Mouse (Mus musculus): ENCODE data around the gene Cpne1. TPM values are rescaled to one million over a fixed set of nuclear protein-coding genes. Genes with fewer than 3 reads are reported as not detected.

Gene Cpne1
- polyA plus RNA-seq (2014; fragmentation: Nextera tagmentation; extraction: Ambion mirVana), result 51.3 and 55.4 TPM in 2 replicates

GRCm38 (mm10) chr2:156111358-156112079 lies at the start of gene Cpne1, which contains the start of gene Rbm12:
Gene Cpne1, minus strand, starts transcription at chr2:156111965.
Gene Rbm12, minus strand, starts transcription at chr2:156111978.
- no peaks in the 10 kb centered on the region for H3K36me3 ChIP-seq (replicated peaks; ENCODE audit: control insufficient read depth, insufficient read depth, low read depth, low read length)
- H3K9ac ChIP-seq (replicated peaks; ENCODE audit: low read length), result peak within 1 kb of the TSS; percentile 98
- H3K4me2 ChIP-seq (ENCODE audit: low read depth, low read length), result peak within 1 kb of the TSS; percentile 47
- WGBS, result under 1% methylated on average over 73 of the region's 74 CpGs
- H3K4me3 ChIP-seq (ENCODE audit: low read depth, low read length), result peak within 1 kb of the TSS; percentile 89
- no peaks in the 10 kb centered on the region for H3K4me1 ChIP-seq (ENCODE audit: control insufficient read depth, insufficient read depth, low read length)
- H3K27ac ChIP-seq (replicated peaks; ENCODE audit: low read depth, low read length), result peak within 1 kb of the TSS; percentile 82
- peak; percentile 96 for DNase-seq (ENCODE audit: low spot score)
- no peaks in the 10 kb centered on the region for H3K9me3 ChIP-seq (replicated peaks; ENCODE audit: control insufficient read depth, low read length)
- no peaks in the 10 kb centered on the region for H3K27me3 ChIP-seq (ENCODE audit: control insufficient read depth, insufficient read depth, low read length)
- ATAC-seq (replicated peaks; ENCODE audit: insufficient number of reproducible peaks, low FRiP score, low TSS enrichment, low read depth), result peak; percentile 89

- peaks cover 3% of the 10 kb centered on the region for H3K36me3 ChIP-seq (replicated peaks; ENCODE audit: control insufficient read depth, insufficient read depth, low read depth, low read length)
Observed at GRCm38 (mm10) chr2:156151538-156151937, 39.8 kb upstream of the Cpne1 start.

GRCm38 (mm10) chr2:156147316-156147915 lies 35.7 kb upstream of the Cpne1 start:
- no peaks in the 10 kb centered on the region for H3K27me3 ChIP-seq (ENCODE audit: control insufficient read depth, insufficient read depth, low read length)
- H3K27ac ChIP-seq (replicated peaks; ENCODE audit: low read depth, low read length), result no peak overlapping the region
- no peak overlapping the region for H3K4me2 ChIP-seq (ENCODE audit: low read depth, low read length)
- H3K9ac ChIP-seq (replicated peaks; ENCODE audit: low read length), result no peak overlapping the region
- H3K9me3 ChIP-seq (replicated peaks; ENCODE audit: control insufficient read depth, low read length), result no peaks in the 10 kb centered on the region
- H3K4me1 ChIP-seq (ENCODE audit: control insufficient read depth, insufficient read depth, low read length), result no peaks in the 10 kb centered on the region
- no peaks in the 10 kb centered on the region for H3K36me3 ChIP-seq (replicated peaks; ENCODE audit: control insufficient read depth, insufficient read depth, low read depth, low read length)
- no peak for ATAC-seq (replicated peaks; ENCODE audit: insufficient number of reproducible peaks, low FRiP score, low TSS enrichment, low read depth)
- 93% methylated on average over 3 of the region's 3 CpGs for WGBS
- no peak overlapping the region for H3K4me3 ChIP-seq (ENCODE audit: low read depth, low read length)
- no peak for DNase-seq (ENCODE audit: low spot score)

More at GRCm38 (mm10) chr2:156151538-156151937, 39.8 kb upstream of the Cpne1 start:
- DNase-seq (ENCODE audit: low spot score), result no peak
- H3K4me3 ChIP-seq (ENCODE audit: low read depth, low read length), result no peak overlapping the region
- no peak overlapping the region for H3K4me2 ChIP-seq (ENCODE audit: low read depth, low read length)
- no peaks in the 10 kb centered on the region for H3K4me1 ChIP-seq (ENCODE audit: control insufficient read depth, insufficient read depth, low read length)
- no peaks in the 10 kb centered on the region for H3K27me3 ChIP-seq (ENCODE audit: control insufficient read depth, insufficient read depth, low read length)
- ATAC-seq (replicated peaks; ENCODE audit: insufficient number of reproducible peaks, low FRiP score, low TSS enrichment, low read depth), result no peak
- no peak overlapping the region for H3K9ac ChIP-seq (replicated peaks; ENCODE audit: low read length)
- no peak overlapping the region for H3K27ac ChIP-seq (replicated peaks; ENCODE audit: low read depth, low read length)
- no peaks in the 10 kb centered on the region for H3K9me3 ChIP-seq (replicated peaks; ENCODE audit: control insufficient read depth, low read length)

- 79% methylated on average over 5 of the region's 5 CpGs for WGBS
- no peak for DNase-seq (ENCODE audit: low spot score)
Observed at GRCm38 (mm10) chr2:156146272-156146989, 34.7 kb upstream of the Cpne1 start.

GRCm38 (mm10) chr2:156145486-156146130 lies 33.8 kb upstream of the Cpne1 start:
- H3K27ac ChIP-seq (replicated peaks; ENCODE audit: low read depth, low read length), result no peak overlapping the region
- H3K9me3 ChIP-seq (replicated peaks; ENCODE audit: control insufficient read depth, low read length), result no peaks in the 10 kb centered on the region
- no peak overlapping the region for H3K9ac ChIP-seq (replicated peaks; ENCODE audit: low read length)
- no peaks in the 10 kb centered on the region for H3K4me1 ChIP-seq (ENCODE audit: control insufficient read depth, insufficient read depth, low read length)
- WGBS, result 63% methylated on average over 11 of the region's 11 CpGs
- ATAC-seq (replicated peaks; ENCODE audit: insufficient number of reproducible peaks, low FRiP score, low TSS enrichment, low read depth) (no peak), DNase-seq (ENCODE audit: low spot score) (no peak)
- H3K27me3 ChIP-seq (ENCODE audit: control insufficient read depth, insufficient read depth, low read length), result no peaks in the 10 kb centered on the region
- H3K36me3 ChIP-seq (replicated peaks; ENCODE audit: control insufficient read depth, insufficient read depth, low read depth, low read length), result no peaks in the 10 kb centered on the region
- H3K4me3 ChIP-seq (ENCODE audit: low read depth, low read length), result no peak overlapping the region
- no peak overlapping the region for H3K4me2 ChIP-seq (ENCODE audit: low read depth, low read length)

More at GRCm38 (mm10) chr2:156146272-156146989, 34.7 kb upstream of the Cpne1 start:
- no peaks in the 10 kb centered on the region for H3K4me1 ChIP-seq (ENCODE audit: control insufficient read depth, insufficient read depth, low read length)
- no peak for ATAC-seq (replicated peaks; ENCODE audit: insufficient number of reproducible peaks, low FRiP score, low TSS enrichment, low read depth)
- H3K27me3 ChIP-seq (ENCODE audit: control insufficient read depth, insufficient read depth, low read length), result no peaks in the 10 kb centered on the region
- no peaks in the 10 kb centered on the region for H3K9me3 ChIP-seq (replicated peaks; ENCODE audit: control insufficient read depth, low read length)
- H3K9ac ChIP-seq (replicated peaks; ENCODE audit: low read length), result no peak overlapping the region
- H3K27ac ChIP-seq (replicated peaks; ENCODE audit: low read depth, low read length), result no peak overlapping the region
- H3K4me3 ChIP-seq (ENCODE audit: low read depth, low read length), result no peak overlapping the region
- no peak overlapping the region for H3K4me2 ChIP-seq (ENCODE audit: low read depth, low read length)
- no peaks in the 10 kb centered on the region for H3K36me3 ChIP-seq (replicated peaks; ENCODE audit: control insufficient read depth, insufficient read depth, low read depth, low read length)

- Histone ChIP-seq H3K27ac (replicated peaks; ENCODE audit: low read depth, low read length) (peak within 1 kb of the TSS; percentile 89), H3K4me2 (ENCODE audit: low read depth, low read length) (peak within 1 kb of the TSS; percentile 79), H3K4me3 (ENCODE audit: low read depth, low read length) (peak within 1 kb of the TSS; percentile 77), H3K4me1 (ENCODE audit: control insufficient read depth, insufficient read depth, low read length) (no peaks in the 10 kb centered on the region), H3K36me3 (replicated peaks; ENCODE audit: control insufficient read depth, insufficient read depth, low read depth, low read length) (no peaks in the 10 kb centered on the region), H3K9me3 (replicated peaks; ENCODE audit: control insufficient read depth, low read length) (no peaks in the 10 kb centered on the region), H3K27me3 (ENCODE audit: control insufficient read depth, insufficient read depth, low read length) (no peaks in the 10 kb centered on the region), H3K9ac (replicated peaks; ENCODE audit: low read length) (peak within 1 kb of the TSS; percentile 86)
- peak; percentile 97 for DNase-seq (ENCODE audit: low spot score)
- ATAC-seq (replicated peaks; ENCODE audit: insufficient number of reproducible peaks, low FRiP score, low TSS enrichment, low read depth), result peak; percentile 98
- under 1% methylated on average over 69 of the region's 70 CpGs for WGBS
Observed at GRCm38 (mm10) chr2:156143953-156144724, 32.4 kb upstream of the Cpne1 start, which contains the start of the genes Romo1 and Nfs1. Gene Romo1, plus strand, starts transcription at chr2:156144039. Gene Nfs1, minus strand, starts transcription at chr2:156144186.

- ATAC-seq (replicated peaks; ENCODE audit: insufficient number of reproducible peaks, low FRiP score, low TSS enrichment, low read depth) (peak; percentile 4; the same call in 1 of the 2 replicates), DNase-seq (ENCODE audit: low spot score) (no peak)
Observed at GRCm38 (mm10) chr2:156143367-156143766, 31.6 kb upstream of the Cpne1 start.

More at GRCm38 (mm10) chr2:156143367-156143766, 31.6 kb upstream of the Cpne1 start:
- Histone ChIP-seq H3K36me3 (replicated peaks; ENCODE audit: control insufficient read depth, insufficient read depth, low read depth, low read length) (no peaks in the 10 kb centered on the region), H3K9me3 (replicated peaks; ENCODE audit: control insufficient read depth, low read length) (no peaks in the 10 kb centered on the region), H3K4me2 (ENCODE audit: low read depth, low read length) (peak overlapping the region; percentile 79), H3K27me3 (ENCODE audit: control insufficient read depth, insufficient read depth, low read length) (no peaks in the 10 kb centered on the region), H3K27ac (replicated peaks; ENCODE audit: low read depth, low read length) (peak overlapping the region; percentile 89), H3K9ac (replicated peaks; ENCODE audit: low read length) (peak overlapping the region; percentile 86), H3K4me1 (ENCODE audit: control insufficient read depth, insufficient read depth, low read length) (no peaks in the 10 kb centered on the region), H3K4me3 (ENCODE audit: low read depth, low read length) (peak overlapping the region; percentile 77)
- WGBS, result 3% methylated on average over 16 of the region's 16 CpGs

Data from embryonic facial prominence, embryonic 11.5 days (tissue).